Mouse (Mus musculus) embryonic stem cell, embryonic (primary cell): ENCODE measurements around the gene Pi4ka.

Experiments
- CTCF ChIA-PET, 4 experiments: fragments of 300-600 bp in 2 of 4; fragments of 350-600 bp in 2 of 4; sonication (Branson Sonifier 250); formaldehyde crosslinking; loops; one replicate each; lab custom pipeline; 2022; ENCODE audit warnings: inconsistent platforms in 2 of 4; lab: Charles Lee
- POLR2A ChIA-PET, 4 experiments: fragments of 300-600 bp in 2 of 4; fragments of 350-600 bp in 2 of 4; sonication (Branson Sonifier 250); formaldehyde crosslinking; loops; one replicate each; lab custom pipeline; 2022; ENCODE audit warnings: antibody characterized with exemption in 4 of 4, inconsistent platforms in 1 of 4; lab: Charles Lee

The Pi4ka gene

DNA sequence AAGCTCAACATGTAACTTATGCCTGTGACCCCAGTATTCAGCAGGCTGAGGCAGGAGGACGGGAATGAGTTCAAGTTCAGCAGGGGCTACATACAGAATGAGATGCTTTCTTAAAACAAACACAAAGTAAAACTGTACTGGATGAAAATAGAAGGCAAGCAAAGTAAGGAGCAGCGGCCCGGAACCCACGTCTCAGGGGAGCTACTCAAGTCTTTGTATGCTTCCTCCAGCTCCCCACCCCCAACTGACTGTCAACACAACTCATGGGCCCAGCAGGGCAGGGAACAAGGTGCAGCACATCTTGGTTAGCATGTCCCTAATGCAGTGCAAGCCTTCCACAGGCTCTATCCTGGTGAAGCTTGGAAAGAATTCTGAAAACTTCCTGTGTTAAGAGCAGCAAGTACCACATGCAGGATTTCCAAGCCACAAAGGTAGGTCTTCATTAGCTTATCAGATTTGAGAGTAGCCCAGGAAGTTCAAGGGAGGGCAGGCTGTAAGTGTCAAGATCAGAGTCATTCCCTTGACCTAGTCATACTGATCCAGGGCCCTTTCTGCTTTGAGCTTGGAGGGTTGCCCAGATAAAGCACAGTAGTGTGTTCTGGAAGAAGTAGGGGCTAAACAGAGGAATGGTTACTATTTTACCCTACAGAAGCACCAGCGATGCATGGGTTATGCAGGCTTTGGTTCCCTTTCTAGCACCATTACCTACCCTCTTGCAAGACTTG is 102.4 kb downstream of the Pi4ka start:
- ChIA-PET POLR2A (interaction anchor here in 3 of 4 experiments (0.5 to 1.3 kb wide), 5 partner anchors 10 to 214 kb away, joined by 3 read pairs; no protein-coding TSS in a partner anchor), CTCF (interaction anchor here in 2 of 4 experiments (0.6 to 1.2 kb wide), 2 partner anchors 21 to 176 kb away, joined by 3 read pairs; no protein-coding TSS in a partner anchor)

DNA sequence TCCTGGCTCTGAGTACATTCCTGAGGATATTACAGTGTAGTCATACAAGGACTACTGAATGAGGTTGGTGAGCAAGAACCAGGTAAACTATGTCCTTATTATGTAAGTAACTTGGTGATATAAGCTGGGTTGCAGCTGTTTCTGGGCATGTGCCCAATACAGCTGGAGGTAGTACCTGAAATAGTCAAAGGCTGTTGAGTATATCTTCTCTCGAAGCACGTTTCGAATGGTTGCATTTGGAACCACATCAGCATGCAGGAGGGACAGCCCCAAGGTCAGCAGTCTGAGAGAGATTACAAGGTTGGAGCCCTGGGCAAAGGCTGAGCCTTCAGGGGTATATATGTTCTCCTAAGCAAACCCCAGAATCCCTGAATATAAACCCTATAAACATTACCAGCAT is 105.3 kb downstream of the Pi4ka start:
- ChIA-PET POLR2A (interaction anchor here in 2 of 4 experiments (0.6 to 2.4 kb wide), 2 partner anchors 10 to 1095 kb away, joined by 8 to 10 read pairs; no protein-coding TSS in a partner anchor), CTCF (interaction anchor here in 1 of 4 experiments (0.7 kb wide), 1 partner anchor 26 kb away, joined by 4 read pairs; no protein-coding TSS in a partner anchor)

DNA sequence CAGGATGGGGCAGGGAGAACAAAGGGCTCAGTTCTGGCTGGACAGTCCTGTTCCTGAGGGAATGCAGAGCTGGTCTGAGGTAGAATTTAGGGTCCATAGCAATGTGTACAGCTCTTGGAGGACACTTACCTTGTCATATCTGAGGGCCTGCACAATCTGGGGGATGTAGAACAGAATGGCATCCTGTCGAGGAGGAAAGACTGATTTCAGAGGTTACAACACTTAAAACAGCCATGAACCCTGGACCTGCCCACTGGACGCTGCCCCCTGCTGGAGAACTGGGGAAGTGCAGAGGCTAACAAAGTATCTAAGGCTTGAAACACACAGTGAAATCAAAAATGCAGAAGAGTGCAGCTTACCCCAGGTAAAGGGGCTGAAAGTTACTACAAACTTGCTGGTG is 113.4 kb downstream of the Pi4ka start:
- POLR2A ChIA-PET = interaction anchor here (0.6 to 1.3 kb wide), 6 partner anchors 11 to 218 kb away, joined by 3 to 6 read pairs (median 3); no protein-coding TSS in a partner anchor
- CTCF ChIA-PET = interaction anchor here (0.5 to 1.9 kb wide), 18 partner anchors 10 to 275 kb away, joined by 3 to 12 read pairs (median 3); partner anchors contain the start of gene Tmem191c (in 1 of the 4)

DNA sequence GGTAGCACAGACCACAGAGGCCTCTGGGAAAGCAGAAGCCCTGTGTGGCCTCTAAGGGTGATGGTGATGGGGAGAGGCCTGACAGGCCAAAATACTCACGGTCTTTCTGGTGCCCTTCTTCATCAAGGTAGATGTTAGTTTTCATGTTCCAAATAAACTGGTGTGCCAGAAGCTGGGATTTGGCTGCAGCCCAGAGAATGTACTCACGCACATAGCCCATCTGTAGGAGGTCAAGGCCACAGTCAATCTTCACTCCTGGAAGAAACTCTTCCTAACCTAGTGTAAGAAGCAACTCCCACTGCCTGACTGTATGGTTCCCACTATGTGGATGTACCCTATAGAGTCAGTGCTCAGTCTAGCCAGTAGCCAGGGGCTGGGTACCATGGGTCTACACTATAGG is 115.1 kb downstream of the Pi4ka start:
- ChIA-PET CTCF (interaction anchor here in 2 of 4 experiments (0.7 to 1.6 kb wide), 2 partner anchors 81 to 183 kb away, joined by 3 to 4 read pairs; no protein-coding TSS in a partner anchor), POLR2A (interaction anchor here in 1 of 4 experiments (1.1 to 1.5 kb wide), 3 partner anchors 10 to 17 kb away, joined by 3 to 4 read pairs (median 3); no protein-coding TSS in a partner anchor)

DNA sequence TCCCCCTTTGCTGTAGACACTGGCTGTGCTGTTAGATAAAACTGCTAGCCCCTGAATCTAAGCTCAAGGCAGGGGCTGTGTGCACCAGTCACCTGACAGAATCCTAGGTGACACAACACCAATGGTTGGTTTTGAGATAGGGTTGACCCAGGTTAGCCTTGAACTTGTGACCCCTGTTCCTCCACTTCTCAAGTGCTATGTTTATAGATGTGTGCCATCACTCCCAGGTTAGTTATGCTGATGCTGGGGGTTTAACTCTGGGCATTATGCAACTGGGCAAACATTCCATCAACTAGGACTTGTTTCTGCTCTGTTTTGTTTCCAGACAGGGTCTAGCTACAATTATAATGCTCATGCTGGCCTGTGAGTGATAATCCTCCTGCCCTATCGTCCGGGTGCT is 119.0 kb downstream of the Pi4ka start:
- ChIA-PET CTCF (no interaction called here), POLR2A (interaction anchor here in 3 of 4 experiments (0.5 to 2.2 kb wide), 4 partner anchors 10 to 155 kb away, joined by 3 to 6 read pairs (median 4); partner anchors contain the start of gene Sdf2l1 (in 1 of the 3))

DNA sequence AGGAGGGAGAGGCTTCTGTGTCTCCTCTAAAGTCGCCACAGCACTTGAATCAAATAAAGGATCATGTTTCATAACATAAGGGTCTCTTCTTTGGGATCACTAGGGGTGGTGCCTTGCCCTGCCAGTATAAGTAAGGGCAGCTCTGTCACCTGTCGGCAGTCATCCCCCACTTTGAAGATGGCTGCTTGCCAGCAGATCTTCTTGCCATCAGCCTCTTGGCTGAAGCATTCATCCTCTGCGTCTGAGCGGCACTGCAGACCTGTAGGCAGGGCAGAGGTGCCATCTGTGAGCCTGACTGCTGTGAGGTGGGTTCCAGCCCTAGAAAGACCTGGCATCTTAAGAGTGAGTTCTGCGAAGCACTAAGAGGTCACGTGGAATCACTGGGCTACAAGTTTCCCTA is 123.0 kb downstream of the Pi4ka start:
- ChIA-PET CTCF (interaction anchor here in 2 of 4 experiments (1.1 to 2.3 kb wide), 2 partner anchors 9 to 207 kb away, joined by 3 to 5 read pairs; no protein-coding TSS in a partner anchor), POLR2A (interaction anchor here in 1 of 4 experiments (1.8 kb wide), 1 partner anchor 12 kb away, joined by 4 read pairs; no protein-coding TSS in a partner anchor)

DNA sequence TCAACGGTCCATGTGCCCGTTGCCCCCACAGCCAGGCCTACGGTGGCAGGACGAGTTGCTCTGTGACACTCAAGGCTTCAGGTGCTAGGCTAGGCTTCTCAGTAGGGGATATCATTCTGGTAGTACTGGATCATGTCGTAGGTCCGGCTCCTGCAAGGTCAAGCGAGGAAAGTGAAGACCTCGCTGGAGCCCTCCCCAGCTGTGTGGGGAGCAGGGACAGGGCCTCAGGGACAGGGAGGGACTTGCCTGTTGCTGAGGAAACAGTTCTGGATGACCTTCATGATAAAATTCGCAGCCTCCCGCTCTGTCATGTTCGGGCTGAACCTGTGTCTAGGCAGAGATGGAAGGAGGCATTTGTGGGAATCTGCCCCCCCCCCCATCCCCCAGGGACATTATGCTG is 125.6 kb downstream of the Pi4ka start:
- ChIA-PET POLR2A (interaction anchor here in 3 of 4 experiments (0.7 to 4.7 kb wide), 4 partner anchors 9 to 71 kb away, joined by 3 to 56 read pairs (median 3); partner anchors contain the start of gene Rimbp3 (in 1 of the 3)), CTCF (no interaction called here)

DNA sequence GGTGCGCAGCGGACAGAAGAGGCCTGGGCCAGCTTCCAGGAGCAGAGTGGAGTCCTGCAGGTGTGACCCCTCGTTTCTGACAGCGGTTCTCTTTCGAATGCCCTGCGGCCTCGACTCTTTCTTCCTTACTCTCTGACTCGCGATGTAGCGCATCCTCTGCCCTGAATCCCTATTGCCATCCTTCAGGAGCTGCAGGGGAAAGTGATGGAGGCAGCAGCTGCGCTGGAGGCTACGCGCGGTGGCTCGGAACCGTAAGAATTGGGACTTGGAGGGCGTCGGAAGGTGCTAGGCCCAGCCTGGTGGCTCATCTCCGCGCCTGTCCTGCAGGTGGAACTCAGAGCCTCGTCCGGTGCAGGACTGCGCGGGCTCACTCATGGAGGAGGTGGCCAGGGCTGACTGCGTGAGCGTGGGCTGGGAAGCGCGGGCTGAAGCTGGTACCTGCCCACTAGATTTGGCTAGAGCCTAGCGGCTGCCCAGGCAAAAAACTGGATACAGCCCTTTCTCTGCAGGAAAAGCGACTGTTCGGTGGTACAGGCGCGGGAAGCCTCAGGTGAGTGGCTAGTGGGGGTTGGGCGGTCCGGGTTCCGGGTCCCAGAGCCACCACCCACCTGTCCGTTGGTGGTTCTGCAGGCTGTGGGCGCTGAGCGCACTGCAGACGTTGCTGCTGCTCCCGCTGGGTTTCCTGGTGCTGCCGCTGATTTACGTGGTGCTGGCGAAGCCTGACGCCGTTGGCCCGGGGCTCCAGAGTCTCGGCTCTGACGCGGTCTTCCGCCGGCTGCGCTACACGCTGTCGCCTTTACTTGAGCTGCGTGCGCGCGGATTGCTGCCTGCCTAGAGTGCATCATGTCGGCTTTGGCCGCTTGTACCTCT is 128.5 kb downstream of the Pi4ka start:
- CTCF ChIA-PET = interaction anchor here (0.5 to 10.5 kb wide), 29 partner anchors 12 to 337 kb away, joined by 3 to 285 read pairs (median 5); partner anchors contain the start of genes Rimbp3 (in 4 of the 4), Ccdc116 (in 2 of the 4), Sdf2l1 (in 2 of the 4) and Ube2l3 (in 1 of the 4)
- POLR2A ChIA-PET = interaction anchor here (0.6 to 35.2 kb wide), 74 partner anchors 7 to 340 kb away, joined by 3 to 895 read pairs (median 5); partner anchors contain the start of genes Hic2 (in 3 of the 4), Rimbp3 (in 3 of the 4), 2610318N02Rik (in 2 of the 4) and Ppil2 (in 2 of the 4)

DNA sequence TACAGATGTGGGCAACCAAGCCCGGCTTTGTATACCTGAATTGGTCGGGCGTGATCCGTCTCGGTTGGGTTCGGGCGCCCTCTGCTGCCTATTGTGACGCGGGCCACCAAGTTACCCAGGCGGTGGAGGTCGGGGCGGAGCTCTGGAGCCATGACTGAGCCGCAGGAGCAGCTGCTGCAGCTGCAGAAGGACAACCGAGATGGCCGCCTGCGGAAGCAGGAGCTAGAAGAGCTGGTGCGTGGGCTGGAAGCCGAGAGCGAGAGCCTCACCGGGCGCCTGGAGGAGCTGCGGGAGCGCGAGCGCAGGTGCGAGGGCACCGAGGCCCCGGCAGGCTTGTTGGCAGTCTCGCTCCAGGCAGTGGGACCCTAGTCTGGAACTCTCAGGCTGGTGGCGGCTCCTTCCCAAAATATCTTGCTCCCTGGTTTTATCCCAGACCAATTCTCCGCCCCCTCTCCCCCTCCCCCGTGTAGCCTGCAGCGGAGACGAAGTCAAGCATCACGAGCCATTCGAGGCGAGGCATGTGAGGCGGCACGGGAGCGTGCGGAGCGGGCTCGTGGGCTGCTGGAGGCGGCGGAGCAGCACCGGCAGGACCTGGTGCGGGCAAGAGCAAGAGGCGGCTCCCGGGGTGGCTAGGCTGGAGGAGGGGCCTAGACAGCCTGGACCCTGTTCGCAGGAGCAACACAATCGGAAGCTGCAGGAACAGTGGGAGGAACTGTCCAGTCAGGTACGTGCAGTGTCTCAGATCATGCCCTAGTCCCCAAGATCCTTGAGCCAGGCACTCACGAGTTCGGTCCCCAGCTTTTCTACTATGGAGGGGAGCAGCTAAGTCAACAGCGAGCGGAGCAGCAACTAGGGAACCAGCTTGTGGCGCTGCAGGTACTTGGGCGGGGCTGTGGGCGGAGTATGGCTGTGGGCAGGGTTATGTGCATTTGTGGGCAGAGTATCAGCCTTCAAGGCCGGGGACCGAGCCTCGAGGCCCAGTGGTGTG is 129.7 kb downstream of the Pi4ka start:
- POLR2A ChIA-PET = interaction anchor here (0.5 to 35.2 kb wide), 85 partner anchors 9 to 422 kb away, joined by 3 to 895 read pairs (median 5); partner anchors contain the start of genes Hic2 (in 3 of the 4), Rimbp3 (in 3 of the 4), 2610318N02Rik (in 2 of the 4) and Ppil2 (in 2 of the 4)
- CTCF ChIA-PET = interaction anchor here (0.5 to 10.5 kb wide), 51 partner anchors 11 to 338 kb away, joined by 3 to 285 read pairs (median 4); partner anchors contain the start of genes Rimbp3 (in 4 of the 4), Ccdc116 (in 2 of the 4), Hic2 (in 2 of the 4) and Sdf2l1 (in 2 of the 4)

DNA sequence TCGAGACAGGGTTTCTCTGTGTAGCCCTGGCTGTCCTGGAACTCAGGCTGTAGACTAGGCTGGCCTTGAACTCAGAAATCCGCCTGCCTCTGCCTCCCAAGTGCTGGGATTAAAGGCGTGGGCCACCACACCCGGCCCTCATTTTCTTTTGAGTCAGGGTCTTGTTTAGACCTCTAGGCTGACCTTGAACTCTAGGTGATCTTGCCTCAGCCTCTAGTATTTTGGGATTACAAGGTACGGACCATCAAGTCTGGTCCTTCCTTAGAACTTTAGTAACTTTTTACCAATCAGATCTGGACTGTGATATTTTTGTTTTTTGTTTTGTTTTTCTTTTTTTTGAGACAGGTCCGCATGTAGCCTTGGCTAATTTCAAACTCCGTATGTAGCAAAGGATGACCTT is 130.4 kb downstream of the Pi4ka start, which contains the start of gene Tmem191c:
Tmem191c (plus strand) TSS at position 357 of the 400 bp plus-strand sequence.
- ChIA-PET CTCF (interaction anchor here (0.7 to 10.5 kb wide), 27 partner anchors 10 to 199 kb away, joined by 3 to 285 read pairs (median 5); partner anchors contain the start of genes Rimbp3 (in 4 of the 4), Ccdc116 (in 2 of the 4), Hic2 (in 2 of the 4) and 2610318N02Rik (in 1 of the 4)), POLR2A (interaction anchor here (0.5 to 35.2 kb wide), 40 partner anchors 9 to 421 kb away, joined by 3 to 895 read pairs (median 5); partner anchors contain the start of genes Hic2 (in 3 of the 4), Rimbp3 (in 3 of the 4), Lrrc74b (in 1 of the 4) and Ppil2 (in 1 of the 4))

DNA sequence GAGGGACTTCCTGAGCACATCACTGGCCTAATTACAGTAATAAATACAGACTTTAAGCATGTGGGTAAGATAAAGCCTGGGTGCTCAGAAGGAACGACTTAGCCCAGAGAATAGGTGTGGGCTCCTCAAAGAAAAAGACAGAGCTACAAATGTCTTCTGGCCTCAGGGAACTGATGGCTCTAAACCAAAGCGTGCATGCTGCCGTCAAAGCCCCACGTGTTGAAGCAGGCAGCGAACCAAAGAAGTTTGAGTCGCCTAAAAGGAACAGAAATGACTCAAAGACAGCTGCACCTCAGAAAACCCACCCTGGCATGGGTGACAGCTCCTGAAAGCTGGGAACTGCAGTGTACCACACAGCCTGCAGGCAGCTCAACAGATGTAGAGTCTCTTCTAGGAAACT is 134.3 kb downstream of the Pi4ka start:
- POLR2A ChIA-PET = interaction anchor here (0.7 to 35.2 kb wide), 24 partner anchors 9 to 195 kb away, joined by 3 to 895 read pairs (median 7); partner anchors contain the start of genes Hic2 (in 3 of the 4), Rimbp3 (in 3 of the 4) and Sdf2l1 (in 2 of the 4)
- CTCF ChIA-PET = interaction anchor here (0.5 to 10.5 kb wide), 23 partner anchors 9 to 417 kb away, joined by 3 to 285 read pairs (median 7); partner anchors contain the start of genes Rimbp3 (in 3 of the 4), 2610318N02Rik (in 2 of the 4) and Ccdc116 (in 1 of the 4)

DNA sequence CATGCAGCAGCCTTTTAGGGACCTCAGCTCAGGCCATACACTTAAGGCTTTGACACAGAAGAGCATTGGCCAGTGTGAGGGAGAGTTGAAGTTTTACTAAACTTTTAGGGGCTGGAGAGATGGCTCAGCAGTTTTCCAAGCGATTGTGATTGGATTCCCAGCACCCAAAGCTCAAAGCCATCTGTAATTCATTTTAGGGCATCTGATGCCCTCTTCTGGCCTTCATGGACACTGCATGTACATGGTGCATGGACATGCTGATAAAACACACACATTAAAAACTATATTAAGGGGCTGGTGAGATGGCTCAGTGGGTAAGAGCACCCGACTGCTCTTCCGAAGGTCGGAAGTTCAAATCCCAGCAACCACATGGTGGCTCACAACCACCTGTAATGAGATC is 135.0 kb downstream of the Pi4ka start:
- ChIA-PET POLR2A (interaction anchor here (0.6 to 35.2 kb wide), 47 partner anchors 9 to 194 kb away, joined by 3 to 895 read pairs (median 5); partner anchors contain the start of genes Hic2 (in 4 of the 4), Rimbp3 (in 4 of the 4) and Sdf2l1 (in 2 of the 4)), CTCF (interaction anchor here (0.5 to 10.5 kb wide), 71 partner anchors 9 to 930 kb away, joined by 3 to 285 read pairs (median 4); partner anchors contain the start of genes Rimbp3 (in 4 of the 4), 2610318N02Rik (in 2 of the 4), Hic2 (in 2 of the 4) and Sdf2l1 (in 2 of the 4))

DNA sequence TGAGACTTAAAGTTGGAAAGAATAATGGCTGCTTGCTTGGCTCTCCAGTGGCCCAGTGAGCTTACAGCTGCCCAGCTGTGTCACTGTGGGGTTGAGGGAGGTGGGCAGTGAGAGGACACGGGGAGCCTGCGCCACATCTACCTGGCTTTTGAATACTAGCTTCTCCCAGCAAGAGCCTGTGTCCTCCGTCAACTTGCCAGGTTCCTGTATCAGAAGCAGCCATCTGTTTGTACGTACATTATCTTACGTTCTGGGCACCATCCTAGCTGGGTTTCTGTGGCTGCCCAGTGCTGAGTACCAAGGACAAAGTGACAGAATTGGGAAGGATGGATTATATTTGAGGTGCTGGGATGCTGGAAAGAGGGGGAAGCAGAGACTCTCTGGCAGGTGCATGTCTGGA is 136.2 kb downstream of the Pi4ka start:
- ChIA-PET POLR2A (interaction anchor here (0.8 to 35.2 kb wide), 11 partner anchors 8 to 73 kb away, joined by 3 to 895 read pairs (median 10); partner anchors contain the start of genes Hic2 (in 3 of the 4) and Rimbp3 (in 3 of the 4)), CTCF (interaction anchor here in 3 of 4 experiments (2.2 to 10.5 kb wide), 4 partner anchors 59 to 193 kb away, joined by 13 to 285 read pairs (median 85); partner anchors contain the start of gene Rimbp3 (in 3 of the 3))

DNA sequence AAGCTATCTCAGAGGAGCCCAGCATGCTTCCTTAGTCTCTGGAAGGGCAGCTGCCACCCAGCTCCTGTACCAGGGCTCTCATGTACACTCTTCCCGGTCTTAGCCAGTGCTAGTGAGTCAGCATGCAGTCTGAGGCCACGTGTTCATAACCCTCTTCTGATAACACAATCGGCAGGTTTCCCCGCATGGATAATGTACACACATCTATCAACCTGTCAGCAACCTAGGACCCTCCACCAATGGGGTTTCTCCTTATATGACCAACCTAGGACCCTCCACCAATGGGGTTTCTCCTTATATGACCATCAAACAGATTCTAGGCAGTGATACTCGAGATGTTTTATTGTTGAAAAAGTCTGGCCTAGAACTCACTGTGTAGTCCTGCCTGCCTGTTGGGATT is 138.2 kb downstream of the Pi4ka start:
- ChIA-PET CTCF (interaction anchor here (1.0 to 1.4 kb wide), 4 partner anchors 58 kb away, joined by 3 to 10 read pairs (median 5); no protein-coding TSS in a partner anchor), POLR2A (interaction anchor here in 2 of 4 experiments (0.5 to 35.2 kb wide), 15 partner anchors 9 to 146 kb away, joined by 3 to 895 read pairs (median 4); partner anchors contain the start of genes Hic2 (in 2 of the 2) and Rimbp3 (in 1 of the 2))
